ENCODE assay signal across 7 mouse cellular contexts in the genomic region with DNA sequence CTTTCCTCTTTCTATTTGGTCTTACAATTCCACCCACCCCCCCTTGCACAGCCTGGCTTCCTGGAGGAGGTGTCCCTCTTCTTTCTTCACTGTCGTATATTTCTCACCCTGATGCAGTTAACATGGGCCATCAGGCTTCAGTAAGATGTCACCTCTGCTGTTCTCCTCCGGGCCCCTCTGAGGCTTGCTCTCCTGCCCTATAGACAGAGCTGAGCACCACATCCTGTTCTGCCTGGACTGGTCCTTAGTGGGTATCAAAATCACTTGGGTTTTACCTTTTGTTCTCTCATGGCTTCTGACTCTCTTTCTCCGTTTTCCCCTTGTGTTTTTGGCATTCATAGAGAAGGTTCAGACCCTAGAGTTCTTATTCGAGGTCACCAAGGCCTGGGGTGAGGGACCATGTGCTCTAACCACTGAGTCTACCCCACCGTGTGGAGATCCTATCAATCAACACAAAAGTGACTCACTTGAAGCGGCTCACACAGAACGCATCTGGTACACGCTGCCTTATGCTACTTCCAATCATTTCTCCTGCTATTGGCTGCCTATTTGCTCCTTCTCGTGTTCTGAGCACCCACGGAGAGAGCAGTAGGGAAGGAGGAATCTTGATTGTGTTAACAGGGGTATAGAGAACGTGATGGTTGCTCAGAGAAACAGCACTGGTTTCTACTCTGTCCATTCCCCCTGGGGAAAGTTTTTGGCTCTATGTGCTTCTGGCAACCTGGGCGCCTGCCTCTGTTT.
A peak's percentile ranks its signal among the peaks of the same experiment; 100 is the strongest.
DNase-seq lines count a peak whose midpoint lies in the region; ATAC-seq lines count a peak whose summit lies in the region.

No protein-coding gene starts in this region.

- H3K9ac ChIP-seq in forebrain, embryonic 12.5 days: peak overlapping the region; percentile 40; the same call in 1 of the 2 replicates

- H3K27me3 ChIP-seq in megakaryocyte, embryonic 14.5 days (replicated peaks): peaks cover 43% of the 10 kb centered on the region
- H3K27me3 ChIP-seq in forebrain, embryonic 12.5 days: peaks cover 29% of the 10 kb centered on the region
- no peaks in the 10 kb centered on the region for H3K27me3 ChIP-seq in splenic B cell, adult 2 months (ENCODE audit: control insufficient read depth, insufficient read depth, low read length, poor library complexity, severe bottlenecking)

- H3K4me2 ChIP-seq in forebrain, embryonic 12.5 days: peak overlapping the region; percentile 49

- no peaks in the 10 kb centered on the region for H3K9me3 ChIP-seq in megakaryocyte, embryonic 14.5 days
- H3K9me3 ChIP-seq in forebrain, embryonic 12.5 days: no peaks in the 10 kb centered on the region

- WGBS in forebrain, embryonic 12.5 days: 43% methylated on average over 12 of the region's 12 CpGs

- peak overlapping the region; percentile 89 for H3K4me3 ChIP-seq in megakaryocyte, embryonic 14.5 days (replicated peaks)
- H3K4me3 ChIP-seq in forebrain, embryonic 12.5 days (replicated peaks): no peak overlapping the region

- peaks cover 22% of the 10 kb centered on the region for H3K4me1 ChIP-seq in megakaryocyte, embryonic 14.5 days
- peaks cover 55% of the 10 kb centered on the region for H3K4me1 ChIP-seq in forebrain, embryonic 12.5 days

- peak overlapping the region; percentile 89 for H3K27ac ChIP-seq in forebrain, embryonic 12.5 days

- peak; percentile 18 to 31 for DNase-seq in layer of hippocampus, adult 8-10 months (ENCODE audit: low spot score in 2 of 2)
- peak; percentile 26 for DNase-seq in splenic B cell, adult 2 months (ENCODE audit: low read depth, low spot score)
- DNase-seq in right cerebral cortex, postnatal 4 days: no peak
- no peak for DNase-seq in left cerebral cortex, adult 8-10 months (ENCODE audit: low spot score in 2 of 2)

- H3K36me3 ChIP-seq in megakaryocyte, embryonic 14.5 days (replicated peaks; ENCODE audit: low read length): no peaks in the 10 kb centered on the region
- H3K36me3 ChIP-seq in forebrain, embryonic 12.5 days (replicated peaks): no peaks in the 10 kb centered on the region
- H3K36me3 ChIP-seq in splenic B cell, adult 2 months (ENCODE audit: control insufficient read depth, insufficient read depth, low read length, poor library complexity, severe bottlenecking): no peaks in the 10 kb centered on the region

- ATAC-seq in megakaryocyte, adult 5-6 weeks (ENCODE audit: poor library complexity, severe bottlenecking): no peak
- ATAC-seq in forebrain, embryonic 12.5 days (ENCODE audit: low FRiP score): 0 out of 2 replicates have a peak, but pooled peaks have one; percentile 22

Comparison
In these comparisons a context has a peak if more than half of its experiments do, and no peak if none do; other contexts are left out.
1. DNase-seq: peak in layer of hippocampus, adult 8-10 months (2 of 2) and splenic B cell, adult 2 months (single experiment); none in right cerebral cortex, postnatal 4 days (single experiment) and left cerebral cortex, adult 8-10 months (0 of 2).